Mouse (Mus musculus) small intestine, adult 2 months (tissue): ENCODE results near the gene Tmem170b.

ENCODE experiments used
- CTCF ChIP-seq: fragments of 200-500 bp; IDR thresholded peaks from 2 replicates; pipeline ENCODE4 v1.5.1; 2012; ENCODE audit warnings: low read depth, mild to moderate bottlenecking, control low read depth, inconsistent platforms, low read length, moderate library complexity, mixed read lengths; ENCODE audit not compliant: insufficient replicate concordance, insufficient read length; ENCODE audit errors: extremely low read depth
- POLR2A ChIP-seq: fragments of 200-500 bp; IDR thresholded peaks from 2 replicates; pipeline ENCODE4 v1.6.1; 2012; ENCODE audit warnings: low read depth, mild to moderate bottlenecking, control low read depth, inconsistent platforms, low read length, moderate library complexity

GRCm38 (mm10) chr13:41627277-41627916 is 21.7 kb downstream of the Tmem170b start:
- no peak for TF ChIP-seq CTCF
- no peak for TF ChIP-seq POLR2A
